Mouse (Mus musculus) CH12.LX (cell line): ENCODE results near the gene Fermt2. TPM values are rescaled to one million over a fixed set of nuclear protein-coding genes. Genes with fewer than 3 reads are reported as not detected.

Source experiments
- DNase-seq: peaks from one replicate; pipeline ENCODE4 v3.0.0-alpha.2; 2013; ENCODE audit errors: extremely low read depth
- H3K27ac ChIP-seq: 2 replicates; pipeline ENCODE4 v1.5.1; 2012; ENCODE audit warnings: low read depth, mild to moderate bottlenecking, control low read depth, moderate library complexity; ENCODE audit not compliant: insufficient read depth
- H3K27me3 ChIP-seq: replicated peaks from 2 replicates; pipeline ENCODE3; 2012; ENCODE audit warnings: inconsistent platforms
- H3K36me3 ChIP-seq, 2 experiments: replicated peaks in 1 of 2; 2 replicates each; pipeline versions ENCODE3 to v1.6.1; 2012; ENCODE audit warnings: inconsistent platforms in 1 of 2, low read length in 1 of 2, mild to moderate bottlenecking in 1 of 2, mixed read lengths in 1 of 2, moderate library complexity in 1 of 2; ENCODE audit not compliant: control insufficient read depth in 1 of 2, insufficient read depth in 1 of 2
- H3K4me1 ChIP-seq, 2 experiments: 2 replicates each; pipeline ENCODE4 v1.6.1; 2012; ENCODE audit warnings: inconsistent platforms in 1 of 2, moderate library complexity in 1 of 2; ENCODE audit not compliant: insufficient read depth in 2 of 2, control insufficient read depth in 1 of 2
- H3K4me2 ChIP-seq: 2 replicates; pipeline ENCODE4 v1.6.1; 2012; ENCODE audit warnings: low read depth, mild to moderate bottlenecking, control low read depth; ENCODE audit not compliant: poor library complexity, insufficient read depth, severe bottlenecking
- H3K4me3 ChIP-seq, 3 experiments: fragments of 150-350 bp in 1 of 3; sonication (generic) in 1 of 3; replicated peaks in 1 of 3; 2 replicates each; pipeline versions ENCODE3 to v1.5.1; 2011 to 2012; ENCODE audit warnings: low read depth in 2 of 3, low read length in 2 of 3, mild to moderate bottlenecking in 2 of 3, moderate library complexity in 2 of 3, control low read depth in 1 of 3, improper control_type of control experiment in 1 of 3, inconsistent platforms in 1 of 3, mixed read lengths in 1 of 3; ENCODE audit not compliant: poor library complexity in 1 of 3
- H3K79me2 ChIP-seq: replicated peaks from 2 replicates; pipeline ENCODE4 v1.6.1; 2012; ENCODE audit warnings: mild to moderate bottlenecking, moderate library complexity; ENCODE audit not compliant: control insufficient read depth, poor library complexity, insufficient read depth, severe bottlenecking; ENCODE audit errors: extremely low read depth
- H3K9ac ChIP-seq: 2 replicates; pipeline ENCODE4 v1.6.1; 2012; ENCODE audit warnings: low read depth, mild to moderate bottlenecking, control low read depth, moderate library complexity; ENCODE audit not compliant: insufficient read depth
- H3K9me3 ChIP-seq: replicated peaks from 2 replicates; pipeline ENCODE3; 2012; ENCODE audit warnings: low read length, inconsistent platforms, mixed read lengths
- BHLHE40 ChIP-seq: IDR thresholded peaks from 2 replicates; pipeline ENCODE4 v1.6.1; 2011; ENCODE audit warnings: mild to moderate bottlenecking, low read depth, low read length, improper control_type of control experiment
- CHD2 ChIP-seq: IDR thresholded peaks from 2 replicates; pipeline ENCODE4 v1.6.1; 2011; ENCODE audit warnings: low read length, improper control_type of control experiment
- CTCF ChIP-seq, 2 experiments: IDR thresholded peaks in 1 of 2; conservative IDR thresholded peaks in 1 of 2; 2 replicates each; pipeline ENCODE4 v1.5.1; 2011 to 2012; ENCODE audit warnings: low read depth in 2 of 2, low read length in 2 of 2, improper control_type of control experiment in 1 of 2, inconsistent platforms in 1 of 2, mild to moderate bottlenecking in 1 of 2, moderate library complexity in 1 of 2
- ELF1 ChIP-seq: IDR thresholded peaks from 2 replicates; pipeline ENCODE4 v1.6.1; 2014; ENCODE audit warnings: low read depth, mild to moderate bottlenecking, inconsistent platforms, low read length, improper control_type of control experiment
- EP300 ChIP-seq: IDR thresholded peaks from 2 replicates; pipeline ENCODE4 v1.6.1; 2011; ENCODE audit warnings: low read length, improper control_type of control experiment
- ETS1 ChIP-seq: conservative IDR thresholded peaks from 2 replicates; pipeline ENCODE4 v1.6.1; 2012; ENCODE audit warnings: low read depth, mild to moderate bottlenecking, inconsistent platforms, low read length, improper control_type of control experiment, moderate library complexity
- HCFC1 ChIP-seq: IDR thresholded peaks from 2 replicates; pipeline ENCODE4 v1.6.1; 2012; ENCODE audit warnings: low read depth, mild to moderate bottlenecking, inconsistent platforms, low read length, improper control_type of control experiment
- JUN ChIP-seq: IDR thresholded peaks from 2 replicates; pipeline ENCODE4 v1.6.1; 2011; ENCODE audit warnings: low read depth, mild to moderate bottlenecking, low read length, improper control_type of control experiment, moderate library complexity; ENCODE audit not compliant: insufficient read depth
- JUND ChIP-seq: conservative IDR thresholded peaks from 2 replicates; pipeline ENCODE4 v1.6.1; 2011; ENCODE audit warnings: low read depth, low read length, improper control_type of control experiment
- MAFK ChIP-seq: IDR thresholded peaks from 2 replicates; pipeline ENCODE4 v1.6.1; 2011; ENCODE audit warnings: low read length, improper control_type of control experiment; ENCODE audit not compliant: insufficient replicate concordance
- MAZ ChIP-seq: IDR thresholded peaks from 2 replicates; pipeline ENCODE4 v1.6.1; 2012; ENCODE audit warnings: low read depth, mild to moderate bottlenecking, inconsistent platforms, low read length, improper control_type of control experiment, moderate library complexity
- MXI1 ChIP-seq: IDR thresholded peaks from 2 replicates; pipeline ENCODE4 v1.6.1; 2011; ENCODE audit warnings: mild to moderate bottlenecking, low read depth, low read length, improper control_type of control experiment
- MYC ChIP-seq: IDR thresholded peaks from 2 replicates; pipeline ENCODE4 v1.6.1; 2011; ENCODE audit warnings: low read depth, mild to moderate bottlenecking, improper control_type of control experiment, low read length
- NRF1 ChIP-seq: IDR thresholded peaks from 2 replicates; pipeline ENCODE4 v1.6.1; 2014; ENCODE audit warnings: low read depth, mild to moderate bottlenecking, inconsistent platforms, low read length, improper control_type of control experiment, moderate library complexity
- POLR2A ChIP-seq: IDR thresholded peaks from 2 replicates; pipeline ENCODE4 v1.6.1; 2011; ENCODE audit warnings: low read depth, mild to moderate bottlenecking, improper control_type of control experiment, low read length
- SIN3A ChIP-seq: IDR thresholded peaks from 2 replicates; pipeline ENCODE4 v1.6.1; 2012; ENCODE audit warnings: low read length, improper control_type of control experiment, inconsistent platforms
- SMC3 ChIP-seq: IDR thresholded peaks from 2 replicates; pipeline ENCODE4 v1.6.1; 2011; ENCODE audit warnings: low read depth, low read length, improper control_type of control experiment
- TCF12 ChIP-seq: IDR thresholded peaks from 2 replicates; pipeline ENCODE4 v1.6.1; 2014; ENCODE audit warnings: low read depth, mild to moderate bottlenecking, inconsistent platforms, low read length, improper control_type of control experiment
- UBTF ChIP-seq: IDR thresholded peaks from 2 replicates; pipeline ENCODE4 v1.6.1; 2012; ENCODE audit warnings: low read depth, mild to moderate bottlenecking, inconsistent platforms, low read length, improper control_type of control experiment, moderate library complexity
- USF2 ChIP-seq: conservative IDR thresholded peaks from 2 replicates; pipeline ENCODE4 v1.6.1; 2011; ENCODE audit warnings: low read depth, low read length, improper control_type of control experiment
- ZC3H11A ChIP-seq: IDR thresholded peaks from 2 replicates; pipeline ENCODE4 v1.6.1; 2012; ENCODE audit warnings: low read depth, mild to moderate bottlenecking, inconsistent platforms, low read length, improper control_type of control experiment
- ZKSCAN1 ChIP-seq: IDR thresholded peaks from 2 replicates; pipeline ENCODE4 v1.6.1; 2012; ENCODE audit warnings: low read depth, inconsistent platforms, low read length, improper control_type of control experiment, borderline replicate concordance
- ZMIZ1 ChIP-seq: IDR thresholded peaks from 2 replicates; pipeline ENCODE4 v1.6.1; 2012; ENCODE audit warnings: low read depth, mild to moderate bottlenecking, inconsistent platforms, low read length, improper control_type of control experiment
- dilution Hi-C: fragments of 300-500 bp; cut with MboI; formaldehyde crosslinking; loops from 2 replicates; pipeline ENCODE4 v1.14.3; 2020; ENCODE audit warnings: low sequenced_read_pairs; ENCODE audit not compliant: extremely low pct_unique_long_range_greater_than_20kb, extremely low pct_ligation_motif_present
- in situ Hi-C: fragments of 300-500 bp; cut with MboI; formaldehyde crosslinking; loops from 3 replicates; pipeline ENCODE4 v1.14.3; 2019; ENCODE audit warnings: low sequenced_read_pairs, low pct_ligation_motif_present, low pct_unique_long_range_greater_than_20kb, mixed read lengths
- polyA plus RNA-seq: library from polyadenylated mRNA; unstranded; fragments of >175 nt; gene quantifications from 2 replicates; pipeline ENCODE4 v1.2.1, GENCODE M21; 2012; ENCODE audit warnings: low read depth; ENCODE audit not compliant: insufficient read length
- total RNA-seq, 2 experiments: library from RNA; depleted of rRNA; stranded (reverse); fragments of 300-350 nt in 1 of 2; fragments of >200 nt in 1 of 2; gene quantifications; 2 replicates each; pipeline ENCODE4 v1.2.3; 2012 to 2014

Fermt2 gene
- total and polyA plus RNA-seq, 3 experiments, result 0.41 TPM; not detected in 2

DNA sequence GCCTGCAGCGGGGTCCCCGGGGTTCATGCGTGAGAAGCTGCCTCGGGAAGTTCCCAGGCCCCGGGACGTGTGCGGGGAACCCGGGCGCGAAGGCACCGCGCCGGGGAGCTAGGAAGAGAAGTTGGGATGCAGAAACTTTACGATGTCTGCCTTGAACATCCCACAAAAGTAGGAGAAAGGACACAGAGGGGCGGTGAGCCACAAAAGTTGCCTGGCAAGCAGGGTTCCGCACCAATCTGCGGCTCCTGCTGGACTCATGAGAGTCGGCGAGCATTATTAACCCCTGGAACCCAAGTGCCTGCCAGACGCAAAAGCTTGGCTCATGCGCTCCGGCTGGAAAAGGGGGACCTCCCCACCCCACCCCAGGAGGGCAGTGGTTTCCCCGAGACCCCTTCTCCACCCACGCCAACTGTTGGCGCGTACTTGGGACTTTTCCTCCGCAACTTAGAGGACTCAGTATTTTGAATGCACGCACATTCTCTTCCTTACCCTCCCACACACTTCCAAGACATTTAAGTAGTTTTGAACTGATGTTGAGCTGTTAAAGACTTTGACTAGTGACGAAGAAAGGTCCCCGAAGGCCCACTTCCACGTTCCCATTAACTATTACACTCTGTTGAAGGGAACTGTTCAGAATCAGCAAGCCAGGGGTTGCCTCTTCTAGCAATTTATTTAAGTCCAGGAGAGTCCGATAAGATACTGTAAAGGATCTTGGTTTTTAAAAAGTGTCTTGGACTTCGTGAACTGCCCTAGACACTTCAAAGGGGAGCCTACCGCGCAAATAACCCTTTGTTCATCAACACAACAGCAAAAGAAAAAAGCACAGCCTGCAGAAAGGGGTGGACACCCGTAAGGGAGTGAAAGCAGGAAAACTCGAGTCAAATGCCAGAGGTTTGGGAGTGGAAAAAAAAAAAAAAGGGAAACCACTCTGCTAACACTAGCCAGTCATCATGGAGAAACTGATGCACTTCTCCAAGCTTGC, 737 bp upstream of the Fermt2 start:
- Histone ChIP-seq H3K4me2 (no peak overlapping the region), H3K9ac (no peak overlapping the region), H3K4me3 (no peak overlapping the region), H3K27ac (no peak overlapping the region), H3K9me3 (peaks cover 3% of the 10 kb centered on the region), H3K4me1 (no peaks in the 10 kb centered on the region), H3K36me3 (no peaks in the 10 kb centered on the region), H3K27me3 (no peaks in the 10 kb centered on the region), H3K79me2 (no peaks in the 10 kb centered on the region)
- no peak for TF ChIP-seq UBTF
- no peak for TF ChIP-seq CTCF (conservative IDR thresholded peaks at IDR 0.05 in 1 of 2, IDR thresholded peaks at IDR 0.05 in 1 of 2; ENCODE audit: low read depth in 2 of 2, low read length in 2 of 2)
- TF ChIP-seq ZMIZ1, result no peak
- no peak for TF ChIP-seq SIN3A
- TF ChIP-seq TCF12, result no peak
- no peak for TF ChIP-seq MAZ
- TF ChIP-seq ZKSCAN1, result no peak
- no peak for TF ChIP-seq MXI1
- no peak for TF ChIP-seq EP300
- TF ChIP-seq USF2, result no peak
- TF ChIP-seq ELF1, result no peak
- no peak for DNase-seq
- in situ Hi-C loops (no loop called here), dilution Hi-C loops (no loop called here)

DNA sequence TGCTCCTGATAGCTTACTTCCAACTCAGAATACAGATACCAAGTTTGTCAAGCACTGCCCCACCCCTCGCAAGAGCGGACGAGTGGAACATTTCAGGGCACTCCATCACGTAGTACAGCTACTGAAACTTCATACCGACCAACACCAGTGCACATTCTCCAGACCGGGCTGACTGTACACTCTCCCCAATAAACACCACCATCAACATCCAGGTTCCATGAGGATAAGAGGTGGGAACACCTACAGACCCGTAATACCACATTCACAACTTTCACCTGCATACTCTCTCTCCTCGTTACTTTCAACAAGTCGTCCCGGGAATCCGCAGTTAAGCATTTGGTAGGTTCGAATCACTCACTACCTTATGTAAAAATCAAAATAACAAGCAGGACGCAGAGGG, 1.1 kb downstream of the Fermt2 start:
- H3K27ac ChIP-seq, result no peak overlapping the region
- H3K9me3 ChIP-seq, result peaks cover 3% of the 10 kb centered on the region

More for the DNA sequence above, 1.1 kb downstream of the Fermt2 start:
- Histone ChIP-seq H3K4me1 (no peaks in the 10 kb centered on the region), H3K4me2 (no peak overlapping the region), H3K4me3 (no peak overlapping the region), H3K36me3 (no peaks in the 10 kb centered on the region), H3K27me3 (no peaks in the 10 kb centered on the region), H3K79me2 (no peaks in the 10 kb centered on the region), H3K9ac (no peak overlapping the region)
- dilution Hi-C loops (no loop called here), in situ Hi-C loops (no loop called here)
- no peak for DNase-seq
- TF ChIP-seq MXI1 (no peak), ZC3H11A (no peak), HCFC1 (no peak), BHLHE40 (no peak), SIN3A (no peak), NRF1 (no peak), SMC3 (no peak), JUND (no peak), ETS1 (no peak), MYC (no peak), CHD2 (no peak), USF2 (no peak), MAFK (no peak), JUN (no peak), POLR2A (no peak)
